Mouse (Mus musculus) embryonic facial prominence, embryonic 10.5 days (tissue): Measurements from ENCODE around the gene Syce2. TPM values are rescaled to one million over a fixed set of nuclear protein-coding genes. Genes with fewer than 3 reads are reported as not detected.
"Not testable (repeated sequence)": the region's sequence is repeated elsewhere in the genome, so short reads cannot be mapped to it uniquely, and the experiment has no call there.

Source experiments
- DNase-seq: peaks from one replicate; pipeline ENCODE4 v3.0.0-alpha.2; 2017; ENCODE audit warnings: low spot score
- H3K27ac ChIP-seq: fragments of 300-500 bp; sonication (generic); replicated peaks from 2 replicates; pipeline ENCODE4 v1.5.1; 2016; ENCODE audit warnings: mild to moderate bottlenecking
- H3K27me3 ChIP-seq: fragments of 300-500 bp; sonication (generic); replicated peaks from 2 replicates; pipeline ENCODE4 v1.6.1; 2016; ENCODE audit warnings: low read depth, mild to moderate bottlenecking; ENCODE audit not compliant: poor library complexity, severe bottlenecking
- H3K36me3 ChIP-seq: fragments of 300-500 bp; sonication (generic); replicated peaks from 2 replicates; pipeline ENCODE4 v1.6.1; 2016; ENCODE audit warnings: mild to moderate bottlenecking, moderate library complexity
- H3K4me1 ChIP-seq: fragments of 300-500 bp; sonication (generic); 2 replicates; pipeline ENCODE4 v1.6.1; 2016
- H3K4me3 ChIP-seq: fragments of 300-500 bp; sonication (generic); 2 replicates; pipeline ENCODE4 v1.5.1; 2016; ENCODE audit warnings: mild to moderate bottlenecking, moderate library complexity
- H3K9me3 ChIP-seq: fragments of 300-500 bp; sonication (generic); 2 replicates; pipeline ENCODE4 v1.6.1; 2016; ENCODE audit warnings: mild to moderate bottlenecking
- WGBS: fragments of 180-500 bp; shearing (Covaris S2); methylation state at CpG from one replicate; pipeline ENCODE4 v1.1.7; 2016; 5-methylcytosine and 5-hydroxymethylcytosine counted together
- polyA plus RNA-seq: library from polyadenylated mRNA; unstranded; fragments of >200 nt; fragmentation: Nextera tagmentation; extraction: Ambion mirVana; gene quantifications from 2 replicates; pipeline ENCODE4 v1.2.1, GENCODE M21; 2016

Gene Syce2
- polyA plus RNA-seq, 1 experiment from 2014 or later: 83.7 TPM

- WGBS: 13% methylated on average over 31 of the region's 31 CpGs
- Histone ChIP-seq H3K36me3 (peaks cover 38% of the 10 kb centered on the region), H3K4me3 (peak overlapping the region; percentile 68), H3K27ac (peak overlapping the region; percentile 71), H3K27me3 (no peaks in the 10 kb centered on the region), H3K9me3 (no peaks in the 10 kb centered on the region), H3K4me1 (peaks cover 20% of the 10 kb centered on the region)
- no peak for DNase-seq
These were observed 21.2 kb downstream of the Syce2 start for GRCm38 (mm10) chr8:84892993-84893708.

DNA sequence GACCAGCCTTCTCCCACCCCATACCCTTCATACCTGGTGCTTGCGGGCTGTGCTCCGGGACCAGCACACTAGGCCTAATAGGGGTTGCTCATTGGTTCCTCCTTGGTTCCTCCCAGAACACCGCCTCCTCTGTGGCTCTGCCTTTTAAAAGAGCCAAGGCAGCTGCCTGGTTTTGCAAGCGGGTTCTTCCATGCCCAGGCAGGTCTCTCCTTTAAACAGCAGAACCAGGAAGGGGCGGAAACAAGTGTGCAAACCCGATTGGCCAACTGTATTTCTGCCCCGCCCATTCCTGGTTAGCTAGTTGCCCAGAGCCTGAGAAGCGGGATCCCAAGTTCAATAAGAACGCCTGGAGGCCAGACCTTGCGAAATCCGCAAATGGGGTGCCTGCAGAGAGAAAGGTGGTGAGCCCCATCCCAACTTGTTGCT, 21.8 kb downstream of the Syce2 start, which contains the start of gene Gcdh:
TSS of gene Gcdh (minus strand) at position 213 of the 426 bp plus-strand sequence.
- Histone ChIP-seq H3K9me3 (no peaks in the 10 kb centered on the region), H3K27me3 (no peaks in the 10 kb centered on the region), H3K27ac (peak within 1 kb of the TSS; percentile 71), H3K36me3 (peaks cover 32% of the 10 kb centered on the region), H3K4me1 (peaks cover 20% of the 10 kb centered on the region), H3K4me3 (peak within 1 kb of the TSS; percentile 68)
- DNase-seq: peak; percentile 92
- 0% methylated on average over 11 of the region's 11 CpGs for WGBS

GRCm38 (mm10) chr8:84895963-84896362, 24.1 kb downstream of the Syce2 start:
- no peak overlapping the region for H3K4me3 ChIP-seq
- no peak for DNase-seq
- H3K27ac ChIP-seq: no peak overlapping the region
- H3K9me3 ChIP-seq: no peaks in the 10 kb centered on the region
- WGBS: 93% methylated on average over 5 of the region's 5 CpGs
- peaks cover 20% of the 10 kb centered on the region for H3K4me1 ChIP-seq
- peaks cover 12% of the 10 kb centered on the region for H3K36me3 ChIP-seq
- peaks cover 16% of the 10 kb centered on the region for H3K27me3 ChIP-seq

GRCm38 (mm10) chr8:84901071-84901470, 29.2 kb downstream of the Syce2 start:
- WGBS: 60% methylated on average over 4 of the region's 4 CpGs
- H3K27ac ChIP-seq: no peak overlapping the region

GRCm38 (mm10) chr8:84901752-84902151, 29.8 kb downstream of the Syce2 start, which contains the start of gene Klf1:
TSS of gene Klf1 (plus strand) at chr8:84901928.
- Histone ChIP-seq H3K27ac (peak within 1 kb of the TSS; percentile 87), H3K4me1 (peaks cover 19% of the 10 kb centered on the region), H3K36me3 (no peaks in the 10 kb centered on the region), H3K27me3 (peaks cover 49% of the 10 kb centered on the region), H3K9me3 (no peaks in the 10 kb centered on the region), H3K4me3 (peak within 1 kb of the TSS; percentile 80)
- WGBS: 78% methylated on average over 3 of the region's 3 CpGs
- DNase-seq: no peak

More at GRCm38 (mm10) chr8:84901071-84901470, 29.2 kb downstream of the Syce2 start:
- Histone ChIP-seq H3K9me3 (no peaks in the 10 kb centered on the region), H3K4me3 (peak overlapping the region; percentile 3; the same call in 1 of the 2 replicates), H3K4me1 (peaks cover 19% of the 10 kb centered on the region), H3K27me3 (peaks cover 49% of the 10 kb centered on the region), H3K36me3 (no peaks in the 10 kb centered on the region)
- no peak for DNase-seq

GRCm38 (mm10) chr8:84902367-84902919, 30.5 kb downstream of the Syce2 start:
- WGBS: 2% methylated on average over 24 of the region's 24 CpGs
- H3K36me3 ChIP-seq: no peaks in the 10 kb centered on the region
- H3K9me3 ChIP-seq: no peaks in the 10 kb centered on the region
- peaks cover 19% of the 10 kb centered on the region for H3K4me1 ChIP-seq
- peak overlapping the region; percentile 80 for H3K4me3 ChIP-seq
- peaks cover 49% of the 10 kb centered on the region for H3K27me3 ChIP-seq
- DNase-seq: no peak
- peak overlapping the region; percentile 87 for H3K27ac ChIP-seq

- WGBS: under 1% methylated on average over 68 of the region's 68 CpGs
- Histone ChIP-seq H3K27me3 (peaks cover 49% of the 10 kb centered on the region), H3K4me1 (peaks cover 21% of the 10 kb centered on the region), H3K4me3 (peak overlapping the region; percentile 80), H3K36me3 (no peaks in the 10 kb centered on the region), H3K9me3 (no peaks in the 10 kb centered on the region), H3K27ac (peak overlapping the region; percentile 87)
- DNase-seq: peak; percentile 94
These were observed 31.2 kb downstream of the Syce2 start for GRCm38 (mm10) chr8:84902920-84903661.

- no peak overlapping the region for H3K27ac ChIP-seq
- peaks cover 30% of the 10 kb centered on the region for H3K4me1 ChIP-seq
- no peaks in the 10 kb centered on the region for H3K36me3 ChIP-seq
- H3K9me3 ChIP-seq: no peaks in the 10 kb centered on the region
- no peak overlapping the region for H3K4me3 ChIP-seq
- DNase-seq: no peak
- H3K27me3 ChIP-seq: peaks cover 57% of the 10 kb centered on the region
- WGBS: 89% methylated on average over 7 of the region's 7 CpGs
These were observed 32.4 kb downstream of the Syce2 start for GRCm38 (mm10) chr8:84904351-84904750.

- DNase-seq: no peak
- Histone ChIP-seq H3K4me1 (peaks cover 38% of the 10 kb centered on the region), H3K27me3 (peaks cover 57% of the 10 kb centered on the region), H3K27ac (no peak overlapping the region), H3K4me3 (no peak overlapping the region), H3K36me3 (peaks cover 8% of the 10 kb centered on the region; the same call in 1 of the 2 replicates), H3K9me3 (no peaks in the 10 kb centered on the region)
- WGBS: 95% methylated on average over 9 of the region's 9 CpGs
These were observed 35.1 kb downstream of the Syce2 start for GRCm38 (mm10) chr8:84907037-84907436.

- Histone ChIP-seq H3K4me1 (peaks cover 38% of the 10 kb centered on the region), H3K27ac (no peak overlapping the region), H3K4me3 (no peak overlapping the region), H3K27me3 (peaks cover 57% of the 10 kb centered on the region), H3K9me3 (no peaks in the 10 kb centered on the region), H3K36me3 (peaks cover 8% of the 10 kb centered on the region; the same call in 1 of the 2 replicates)
- DNase-seq: no peak
- WGBS: 78% methylated on average over 8 of the region's 8 CpGs
These were observed 35.6 kb downstream of the Syce2 start for GRCm38 (mm10) chr8:84907493-84907892.

DNA sequence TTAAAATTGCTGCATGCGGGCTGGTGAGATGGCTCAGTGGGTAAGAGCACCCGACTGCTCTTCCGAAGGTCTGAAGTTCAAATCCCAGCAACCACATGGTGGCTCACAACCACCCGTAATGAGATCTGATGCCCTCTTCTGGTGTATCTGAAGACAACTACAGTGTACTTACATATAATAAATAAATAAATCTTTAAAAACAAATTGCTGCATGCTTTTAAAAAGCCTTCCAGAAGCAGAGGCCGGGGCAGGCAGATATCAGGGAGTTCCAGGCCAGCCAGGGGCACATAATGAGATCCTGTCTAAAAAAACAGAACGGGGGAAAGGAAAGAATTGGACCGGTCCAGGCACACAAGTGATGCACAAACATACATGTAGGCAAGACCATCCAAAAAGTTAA, 36.1 kb downstream of the Syce2 start:
- Histone ChIP-seq H3K4me1 (peaks cover 38% of the 10 kb centered on the region), H3K4me3 (peak overlapping the region; percentile 69), H3K27me3 (peaks cover 59% of the 10 kb centered on the region), H3K27ac (peak overlapping the region; percentile 66)
- 35% methylated on average over 7 of the region's 7 CpGs for WGBS
- DNase-seq, H3K36me3 ChIP-seq, H3K9me3 ChIP-seq: not testable (repeated sequence)

GRCm38 (mm10) chr8:84908421-84909161, 36.7 kb downstream of the Syce2 start, which contains the start of gene Dnase2a:
TSS of gene Dnase2a (plus strand) at chr8:84908560.
- Histone ChIP-seq H3K36me3 (peaks cover 8% of the 10 kb centered on the region; the same call in 1 of the 2 replicates), H3K27ac (peak within 1 kb of the TSS; percentile 80), H3K4me3 (peak within 1 kb of the TSS; percentile 69), H3K9me3 (no peaks in the 10 kb centered on the region), H3K27me3 (peaks cover 65% of the 10 kb centered on the region), H3K4me1 (peaks cover 38% of the 10 kb centered on the region)
- WGBS: 1% methylated on average over 45 of the region's 45 CpGs
- peak; percentile 97 for DNase-seq
